Mouse (Mus musculus) brain, embryonic 14.5 days (tissue): ENCODE measurements around the gene Nhp2.

Experiments used
- CTCF ChIP-seq: fragments of 200-500 bp; IDR thresholded peaks from 2 replicates; pipeline ENCODE4 v1.5.1; 2012; ENCODE audit warnings: inconsistent platforms, mild to moderate bottlenecking, moderate library complexity, borderline replicate concordance; ENCODE audit not compliant: insufficient read depth, insufficient read length; ENCODE audit errors: extremely low read depth
- POLR2A ChIP-seq: fragments of 200-500 bp; IDR thresholded peaks from 2 replicates; pipeline ENCODE4 v1.6.1; 2012; ENCODE audit warnings: mild to moderate bottlenecking, inconsistent platforms, borderline replicate concordance; ENCODE audit not compliant: poor library complexity, insufficient read depth, insufficient read length, severe bottlenecking; ENCODE audit errors: extremely low read depth

DNA sequence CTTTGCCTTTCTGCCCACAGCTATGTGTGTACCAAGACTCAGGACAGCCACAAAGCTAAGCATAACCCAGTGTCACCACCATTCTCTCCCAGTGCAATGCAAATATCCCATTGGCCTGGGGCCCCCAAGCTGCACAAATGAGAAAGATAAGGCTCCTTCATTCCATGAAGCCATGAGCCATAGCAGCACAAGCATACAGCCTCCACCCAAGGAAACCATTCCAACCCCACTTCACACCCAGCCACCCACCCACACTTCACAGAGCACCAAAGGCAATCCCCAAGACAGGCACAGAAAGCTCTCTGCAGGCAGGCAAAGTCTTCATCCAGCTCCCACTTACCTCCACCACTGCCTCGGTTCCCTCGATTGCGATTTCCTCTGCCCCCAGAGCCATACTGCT is 17.3 kb upstream of the Nhp2 start:
- TF ChIP-seq CTCF = no peak
- no peak for TF ChIP-seq POLR2A
